Mouse (Mus musculus): Measurements from ENCODE around the gene 9230110F15Rik.
"Not testable (repeated sequence)": the region's sequence is repeated elsewhere in the genome, so short reads cannot be mapped to it uniquely, and the experiment has no call there.

9230110F15Rik gene

DNA sequence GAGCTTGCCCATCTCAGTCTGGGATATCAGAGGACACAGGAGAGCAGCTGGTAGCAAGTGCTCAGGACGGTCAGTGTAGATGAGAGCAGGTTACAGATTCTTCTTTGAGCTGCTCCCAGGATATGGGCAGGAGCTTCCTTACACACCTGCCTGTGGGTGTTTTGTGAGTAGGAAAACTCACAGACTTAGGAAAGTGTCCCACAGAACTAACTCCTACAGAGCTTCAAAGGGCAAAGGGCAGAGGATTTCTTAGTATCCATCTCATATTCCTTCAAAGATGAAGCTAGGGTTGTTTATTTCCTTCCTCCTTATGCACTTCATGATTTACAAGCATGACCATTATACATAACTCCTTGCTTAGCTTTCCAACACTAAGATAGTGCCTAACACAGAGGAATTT is at the start of gene 9230110F15Rik:
Gene 9230110F15Rik (minus strand): TSS at position 101 of the 400 bp plus-strand sequence.
- no peak for DNase-seq (ENCODE audit: extremely low spot score, low read depth, low spot score)

DNA sequence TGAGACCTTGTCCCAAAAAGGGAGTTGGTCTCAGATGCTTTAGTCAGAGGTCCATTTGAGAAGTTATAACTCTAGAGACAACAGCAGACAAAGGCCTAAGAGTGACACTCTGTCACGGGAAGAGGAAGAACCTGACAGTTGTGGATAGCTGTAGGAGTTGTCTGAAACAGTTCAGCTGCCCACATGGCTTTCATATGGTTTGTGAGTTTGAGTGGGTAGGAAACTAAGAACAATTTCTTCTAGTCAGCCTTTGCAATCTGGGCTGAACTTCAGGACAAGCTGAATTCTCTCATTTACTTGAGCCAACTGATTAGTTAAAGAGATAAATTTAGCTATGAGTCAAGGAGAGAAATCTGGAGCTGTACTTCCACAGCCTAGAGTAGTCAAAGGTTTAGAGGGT is 49.2 kb upstream of the 9230110F15Rik start:
- DNase-seq (ENCODE audit: extremely low spot score, low read depth, low spot score) = not testable (repeated sequence)

DNA sequence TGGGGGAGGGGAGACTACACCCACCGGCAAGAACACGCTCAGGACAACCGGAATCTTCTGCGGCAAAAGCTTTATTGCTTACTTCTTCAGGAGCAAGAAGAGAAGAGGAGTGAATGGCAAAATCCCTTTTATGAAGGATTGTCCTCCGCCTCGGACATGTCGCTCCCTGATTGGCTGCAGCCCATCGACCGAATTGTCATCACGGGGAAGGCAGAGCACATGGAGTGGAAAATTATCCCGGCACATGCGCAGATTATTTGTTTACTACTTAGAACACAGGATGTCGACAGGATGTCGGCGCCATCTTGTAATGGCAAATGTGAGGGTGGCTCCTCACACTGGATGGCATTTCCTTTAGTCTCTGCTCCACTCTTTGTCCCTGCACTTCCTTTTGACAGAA is 26.1 kb downstream of the 9230110F15Rik start:
- not testable (repeated sequence) for DNase-seq (ENCODE audit: extremely low spot score, low read depth, low spot score)

DNA sequence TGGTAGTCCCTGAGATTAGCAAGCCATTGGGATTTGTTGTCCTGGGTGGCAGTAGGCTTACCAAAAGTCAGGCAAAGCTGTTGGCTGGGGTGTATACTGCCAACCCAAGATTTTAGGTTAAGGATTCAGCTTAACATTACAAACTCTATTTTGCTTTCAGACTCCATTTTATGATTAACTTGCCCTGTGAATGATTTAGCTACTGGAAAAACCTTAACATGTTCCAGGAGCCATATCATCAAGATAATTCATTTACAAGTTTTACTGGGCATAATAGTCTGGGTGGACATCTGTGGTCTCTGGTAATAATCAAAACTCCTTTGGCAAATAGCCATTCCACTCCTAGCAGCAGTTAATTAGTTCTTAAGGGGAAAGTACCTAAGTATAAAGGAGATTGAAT is 45.8 kb downstream of the 9230110F15Rik start:
- DNase-seq (ENCODE audit: extremely low spot score, low read depth, low spot score) = no peak

DNA sequence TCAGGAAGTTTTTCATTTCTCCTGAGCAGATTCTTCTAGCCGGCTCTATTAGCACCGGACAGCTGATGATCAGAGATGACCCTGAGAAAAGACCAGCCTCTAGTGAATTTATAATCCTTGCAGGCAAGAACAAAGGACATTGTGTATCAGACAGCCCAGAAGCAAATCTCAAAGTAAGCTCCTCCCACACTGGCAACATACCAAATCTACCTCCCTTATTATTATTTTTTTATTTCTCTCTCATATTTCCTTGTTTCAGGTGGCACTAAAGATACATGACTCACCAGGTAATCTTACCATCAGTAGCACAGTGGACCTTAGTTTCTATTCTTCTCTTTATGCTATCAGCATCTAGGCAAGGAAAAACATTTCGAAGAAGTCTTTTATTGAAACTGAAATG is 53.9 kb downstream of the 9230110F15Rik start, which contains the start of the genes Gm27235 and D730048I06Rik:
Gene Gm27235 (minus strand): TSS at position 101 of the 400 bp plus-strand sequence.
Gene D730048I06Rik (minus strand): TSS at position 112 of the 400 bp plus-strand sequence.
- DNase-seq (ENCODE audit: extremely low spot score, low read depth, low spot score) = no peak
